Mouse (Mus musculus): ENCODE results near the gene Rps3.

Gene Rps3

DNA sequence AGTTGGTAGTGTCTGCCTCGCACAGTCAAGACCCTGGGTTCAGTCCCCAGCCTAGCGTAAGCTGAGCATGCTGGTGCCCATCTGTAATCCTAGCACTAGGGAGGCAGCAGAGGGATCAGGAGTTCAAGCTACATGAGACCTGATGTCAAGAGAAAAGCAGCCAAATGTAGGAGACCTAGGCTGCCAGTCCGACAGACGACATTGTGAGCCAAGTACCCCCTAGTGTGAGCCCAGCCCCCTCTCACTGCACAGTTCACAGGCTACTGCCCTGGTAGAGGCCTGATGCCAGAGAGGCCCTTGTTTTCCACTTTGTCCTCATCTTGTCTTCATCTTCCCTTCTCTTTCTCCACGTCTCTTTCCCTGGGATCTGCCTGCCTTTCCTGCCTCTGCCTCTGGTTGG, 36.2 kb downstream of the Rps3 start:
- in situ Hi-C loops (cut with MboI; ENCODE audit: unreplicated experiment in 2 of 2): no loop called here

DNA sequence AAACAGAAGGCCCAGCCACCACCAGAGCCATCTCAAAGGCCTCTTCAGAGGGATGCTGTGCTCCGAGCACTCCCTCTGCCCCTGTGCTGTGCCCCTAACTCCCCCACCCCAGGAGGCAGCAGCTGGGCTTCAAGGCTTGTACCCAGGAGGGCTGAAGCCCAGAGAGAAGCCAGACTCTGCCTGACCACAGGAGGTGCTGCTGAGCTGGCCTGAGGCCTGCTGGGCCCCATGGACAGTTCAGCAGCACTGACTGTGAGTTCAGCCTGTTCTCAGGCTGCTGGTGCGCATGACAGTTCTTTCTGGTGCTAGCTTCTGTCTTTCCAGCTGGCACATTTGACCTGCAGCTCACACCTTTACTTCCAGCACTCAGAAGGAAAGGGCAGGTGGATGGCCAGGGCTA, 37.7 kb downstream of the Rps3 start:
- in situ Hi-C loops (cut with MboI; ENCODE audit: unreplicated experiment in 2 of 2): no loop called here

DNA sequence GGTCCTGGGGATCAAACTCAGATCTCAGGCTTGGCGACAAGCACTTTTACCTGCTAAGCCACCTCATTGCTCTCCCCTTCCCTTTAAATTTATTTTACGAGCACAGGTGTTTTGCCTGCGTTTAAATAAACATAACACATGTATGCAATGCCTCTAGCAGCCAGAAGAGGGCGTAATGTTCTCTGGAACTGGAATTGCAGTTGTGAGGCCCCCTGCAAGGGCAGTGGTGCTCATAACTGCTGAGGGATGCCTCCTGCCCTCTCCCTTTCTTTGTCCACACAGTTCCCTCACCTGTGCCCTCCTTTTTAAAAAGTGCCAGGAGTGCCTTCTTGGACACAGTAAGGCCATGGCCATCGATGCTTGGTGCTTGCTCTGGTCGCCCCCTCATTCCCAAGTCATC, 39.5 kb downstream of the Rps3 start:
- in situ Hi-C loops (cut with MboI; ENCODE audit: unreplicated experiment in 2 of 2): no loop called here

DNA sequence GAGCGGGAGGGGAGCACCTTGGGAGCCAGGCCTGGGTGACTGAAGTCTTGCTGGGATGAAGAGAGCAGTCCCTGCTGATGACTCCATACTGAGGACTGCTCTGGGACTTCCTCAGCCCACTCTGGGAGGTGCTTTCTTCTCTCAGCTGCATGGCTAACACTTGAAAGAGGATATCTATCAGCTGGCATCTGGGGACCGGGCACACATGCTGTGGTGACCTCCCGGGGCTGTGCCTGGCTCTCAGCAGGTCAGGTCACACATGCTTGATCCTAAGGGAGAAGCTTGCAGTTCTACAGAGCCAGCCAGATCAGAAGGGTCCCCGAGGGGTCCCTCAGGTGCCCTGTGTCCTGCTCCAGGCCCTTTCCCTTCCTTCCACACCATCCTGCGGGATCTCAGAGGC, 40.4 kb downstream of the Rps3 start:
- in situ Hi-C loops (cut with MboI; ENCODE audit: unreplicated experiment in 2 of 2): no loop called here

DNA sequence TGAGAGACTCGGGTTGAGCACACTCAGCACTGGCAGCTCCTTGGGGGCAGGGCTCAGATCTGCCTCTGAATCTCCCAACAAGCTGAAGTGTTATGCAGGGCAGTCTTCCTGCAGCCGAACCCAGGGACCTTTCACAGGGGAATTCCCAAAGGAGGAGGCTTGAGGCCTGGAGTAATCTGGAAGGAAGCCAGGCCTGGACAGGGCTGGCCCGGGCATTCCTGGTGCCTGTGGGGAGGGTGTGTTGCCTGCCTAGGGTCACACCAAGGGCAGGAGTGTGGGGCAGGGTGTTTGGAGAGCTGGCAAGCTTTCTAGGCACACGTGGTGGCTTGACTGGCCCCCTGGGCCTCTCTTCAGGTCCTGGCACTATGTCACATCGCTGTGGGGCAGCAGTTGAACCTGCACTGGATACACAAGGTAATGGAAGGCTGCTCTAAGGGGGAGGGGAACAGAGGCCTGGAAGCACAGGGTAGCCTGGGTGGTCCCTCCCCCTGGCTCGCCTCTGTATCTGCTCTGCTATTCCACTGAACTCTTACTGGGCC, 41.9 kb downstream of the Rps3 start:
- in situ Hi-C loops (cut with MboI; ENCODE audit: unreplicated experiment in 2 of 2): no loop called here

DNA sequence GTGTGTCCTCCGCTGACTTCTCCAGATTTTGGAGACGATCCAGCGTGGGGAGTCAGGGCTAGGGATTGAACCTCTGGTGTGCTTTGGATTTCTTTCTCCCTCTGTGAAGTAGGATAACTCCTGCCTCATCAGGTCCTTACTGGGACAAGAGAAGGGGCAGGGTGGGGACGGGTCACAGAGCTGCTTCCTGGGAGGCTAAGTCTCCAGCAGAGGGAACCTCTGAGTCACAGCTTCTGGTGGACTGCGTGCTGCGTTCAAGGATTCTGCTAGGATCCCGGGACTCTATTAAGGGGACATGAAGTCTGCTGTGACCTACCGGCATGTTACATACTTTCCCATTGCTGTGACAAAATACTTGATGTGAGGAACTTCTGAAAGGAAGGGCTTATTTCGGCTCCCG, 44.7 kb downstream of the Rps3 start:
- in situ Hi-C loops (cut with MboI; ENCODE audit: unreplicated experiment in 2 of 2): no loop called here

DNA sequence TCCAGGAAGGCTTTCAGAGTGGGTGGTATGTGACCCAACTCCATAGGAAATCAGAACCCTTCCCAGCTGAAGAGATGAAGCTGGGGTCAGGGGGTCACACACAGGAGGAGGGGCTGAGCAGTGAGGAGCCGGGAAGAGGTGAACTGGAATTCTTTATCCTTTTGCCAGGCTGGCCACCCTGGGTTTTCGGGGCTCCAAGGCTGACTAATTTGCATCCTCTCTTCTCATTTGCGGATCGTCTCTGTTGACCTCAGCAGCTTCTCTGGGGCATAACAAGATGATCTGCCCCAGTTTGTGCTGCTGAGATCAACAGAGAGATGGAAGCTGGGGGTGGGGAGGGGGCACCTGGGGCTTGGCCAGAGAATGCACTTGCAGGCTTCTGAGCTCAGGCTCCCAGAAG, 47.0 kb downstream of the Rps3 start:
- in situ Hi-C loops (cut with MboI; ENCODE audit: unreplicated experiment in 2 of 2): no loop called here

DNA sequence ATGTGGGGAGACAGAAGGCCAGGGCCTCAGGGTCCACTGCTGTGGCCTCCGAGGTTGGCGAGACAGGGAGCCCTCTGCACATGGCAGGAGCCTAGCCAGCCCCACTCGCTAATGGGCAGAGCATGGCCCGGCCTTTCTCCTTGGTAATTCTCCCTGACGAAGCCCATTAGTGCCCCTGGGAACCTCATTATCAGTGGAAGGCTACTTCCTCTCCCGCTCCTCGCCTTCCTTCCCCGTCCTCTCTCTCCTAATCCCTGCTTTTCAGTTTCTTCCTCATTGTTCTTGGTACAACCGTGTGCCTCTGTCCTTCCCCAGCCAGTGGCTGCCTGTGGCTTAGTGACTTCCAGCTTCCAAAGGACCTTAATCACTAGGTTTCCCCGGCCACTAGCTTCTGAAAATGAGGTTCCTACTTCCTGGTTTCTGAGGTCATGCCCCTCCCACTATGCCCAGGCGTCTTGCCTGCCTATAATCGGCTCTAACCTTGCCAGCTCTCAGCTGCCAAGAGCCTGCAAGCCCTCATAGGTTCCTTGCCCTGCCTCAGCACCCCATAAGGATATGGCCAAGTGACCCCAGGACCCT, 48.8 kb downstream of the Rps3 start:
- in situ Hi-C loops (cut with MboI; ENCODE audit: unreplicated experiment in 2 of 2): no loop called here

DNA sequence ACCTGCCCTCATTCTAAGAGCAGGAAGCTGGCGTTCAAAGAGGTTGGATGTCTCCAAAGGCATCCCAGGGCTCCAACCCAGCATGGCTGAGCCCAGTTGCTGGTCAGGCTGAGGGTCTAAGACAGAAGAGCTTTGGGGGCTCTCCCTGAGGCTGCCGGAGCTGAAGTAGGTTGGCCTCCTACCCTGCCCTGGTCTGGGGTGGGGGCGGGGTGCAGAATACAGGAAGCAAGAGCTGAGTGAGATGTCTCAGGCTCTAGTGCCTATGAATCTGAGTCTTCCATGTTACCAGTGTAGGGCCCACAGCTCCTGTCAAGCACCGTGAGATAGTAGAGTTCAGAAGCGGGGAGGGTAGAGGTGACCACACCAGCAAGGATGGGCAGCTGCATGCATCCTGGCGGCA, 50.7 kb downstream of the Rps3 start:
- in situ Hi-C loops (cut with MboI; ENCODE audit: unreplicated experiment in 2 of 2): no loop called here

DNA sequence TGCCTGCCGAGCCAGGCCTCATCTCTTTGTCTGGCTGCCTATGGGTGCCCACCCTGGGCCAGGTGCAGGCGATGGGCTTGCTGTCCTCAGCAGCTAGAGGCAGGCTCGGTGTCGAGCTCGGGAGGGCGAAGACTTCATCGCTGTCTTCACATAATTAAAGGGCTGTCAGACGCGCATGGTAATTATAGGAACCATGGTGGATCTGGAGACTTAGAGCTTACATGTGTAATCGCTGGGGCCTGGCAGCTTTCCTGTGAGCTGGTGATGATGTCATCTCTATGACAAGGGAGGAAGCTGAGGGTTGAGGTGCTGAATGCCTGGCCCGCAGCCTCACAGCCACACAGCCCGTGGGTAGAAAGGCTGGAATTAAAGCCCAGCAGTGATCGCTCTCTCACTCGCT, 51.3 kb downstream of the Rps3 start:
- in situ Hi-C loops (cut with MboI; ENCODE audit: unreplicated experiment in 2 of 2): no loop called here

DNA sequence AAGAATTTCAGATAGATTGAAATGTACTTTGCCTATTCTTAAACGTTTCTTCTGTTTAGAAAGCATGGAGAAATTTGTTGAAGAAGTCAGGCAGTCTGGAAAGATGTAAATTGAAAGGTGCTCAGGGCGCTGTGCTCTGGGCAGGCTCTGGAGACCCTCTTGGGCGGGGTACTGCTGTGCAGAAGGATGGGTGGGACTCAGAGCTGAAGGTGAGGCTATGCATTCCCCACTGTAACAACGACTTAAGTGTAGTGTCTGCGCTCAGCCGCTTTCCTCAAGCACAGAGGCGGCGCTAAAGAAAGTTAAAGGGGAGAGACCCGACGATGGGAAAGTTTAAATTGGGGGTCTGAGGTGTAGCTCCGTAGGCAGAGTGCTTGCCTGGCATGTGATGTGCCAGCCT, 53.3 kb downstream of the Rps3 start:
- in situ Hi-C loops (cut with MboI; ENCODE audit: unreplicated experiment in 2 of 2): no loop called here

DNA sequence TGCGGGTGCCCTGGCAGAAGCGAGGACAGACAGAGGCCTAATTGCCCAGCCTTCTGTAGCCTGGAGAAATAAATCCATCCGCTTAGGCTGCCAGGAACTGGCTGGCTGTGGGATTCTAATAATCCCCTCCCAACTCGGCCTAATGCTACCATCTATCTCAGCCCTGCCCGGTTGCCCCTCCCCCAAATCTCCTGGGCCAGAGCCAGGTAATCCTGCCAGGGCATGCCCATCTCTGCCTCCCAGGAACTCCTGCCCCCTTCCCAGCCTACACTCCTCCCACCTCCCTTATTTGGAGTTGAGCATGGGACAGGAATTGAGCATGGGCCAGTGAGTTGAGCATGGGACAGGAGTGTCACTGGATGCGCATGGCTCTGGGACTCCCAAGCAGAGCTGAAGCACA, 53.8 kb downstream of the Rps3 start:
- in situ Hi-C loops (cut with MboI; ENCODE audit: unreplicated experiment in 2 of 2): no loop called here

DNA sequence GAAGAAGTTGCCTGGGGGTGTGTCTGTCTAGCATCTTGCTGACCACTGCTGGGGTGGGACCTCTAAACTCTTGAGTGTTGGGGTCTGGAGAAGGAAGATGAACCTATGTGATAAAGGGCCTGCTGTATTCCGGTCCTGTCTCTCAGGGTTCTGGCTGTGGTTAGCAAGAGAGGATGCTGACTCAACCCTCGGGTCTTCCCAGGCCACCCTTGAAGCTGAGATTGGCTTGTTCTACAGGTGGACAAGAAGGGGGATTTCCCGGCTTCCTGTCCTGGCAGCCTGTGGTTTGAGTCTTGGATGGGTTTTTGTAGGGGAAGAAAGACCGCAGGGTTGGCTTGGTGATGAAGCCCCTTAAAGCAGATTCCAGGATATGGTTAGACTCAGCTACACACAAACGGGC, 54.7 kb downstream of the Rps3 start:
- in situ Hi-C loops (cut with MboI; ENCODE audit: unreplicated experiment in 2 of 2): no loop called here

DNA sequence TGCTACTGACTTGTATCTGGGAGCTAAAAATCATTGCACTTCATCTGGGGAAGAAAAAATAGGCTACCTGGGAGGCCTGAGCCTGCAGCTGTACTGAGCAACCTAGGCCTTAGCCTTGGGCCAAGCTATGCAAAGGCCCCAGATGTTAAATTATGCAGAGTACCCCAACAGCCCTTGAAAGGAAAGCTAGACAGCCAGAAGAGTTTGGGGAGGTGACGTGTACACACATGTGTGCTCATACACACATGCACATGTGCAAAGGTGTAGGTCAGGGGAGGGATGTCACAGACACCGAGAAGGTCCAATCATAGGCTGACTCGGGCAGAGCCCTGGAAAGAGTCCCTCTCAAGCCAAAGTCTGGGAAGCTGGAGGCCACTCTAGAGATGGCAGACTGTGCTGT, 55.6 kb downstream of the Rps3 start:
- in situ Hi-C loops (cut with MboI; ENCODE audit: unreplicated experiment in 2 of 2): no loop called here
